Mouse (Mus musculus) left cerebral cortex, postnatal 4 days (tissue): Measurements from ENCODE around the gene Gtf2a2. TPM values are rescaled to one million over a fixed set of nuclear protein-coding genes. Genes with fewer than 3 reads are reported as not detected.
"Not testable (repeated sequence)": the region's sequence is repeated elsewhere in the genome, so short reads cannot be mapped to it uniquely, and the experiment has no call there.

ENCODE experiments used
- DNase-seq: peaks from one replicate; pipeline ENCODE4 v3.0.0-alpha.2; 2022
- intact Hi-C: fragments of 180-260 bp; cut with DNase I; formaldehyde crosslinking; loops from one replicate; pipeline ENCODE4 v1.15.1; 2025
- total RNA-seq, 2 experiments: library from RNA; stranded (reverse); gene quantifications; 2 replicates each; pipeline ENCODE4 v1.2.3; 2021

Gtf2a2 gene
- total RNA-seq, 2 experiments from 2014 or later, result 88.7 to 91.6 TPM

GRCm38 (mm10) chr9:70015632-70016031 lies 3.3 kb downstream of the Gtf2a2 start:
- no peak for DNase-seq
- intact Hi-C loops, result loop anchor here (5.0 kb wide), 1 partner anchor 67 kb away; no protein-coding TSS in a partner anchor

- DNase-seq, result no peak
- intact Hi-C loops, result loop anchor here (5.0 kb wide), 1 partner anchor 63 kb away; no protein-coding TSS in a partner anchor
Measured at GRCm38 (mm10) chr9:70018879-70019278, 6.5 kb downstream of the Gtf2a2 start.

GRCm38 (mm10) chr9:70021610-70022009 lies 9.3 kb downstream of the Gtf2a2 start:
- DNase-seq, result no peak
- intact Hi-C loops, result no loop called here

- intact Hi-C loops, result no loop called here
- DNase-seq, result no peak
Measured at GRCm38 (mm10) chr9:70022083-70022482, 9.7 kb downstream of the Gtf2a2 start.

GRCm38 (mm10) chr9:70023615-70024014 lies 11.3 kb downstream of the Gtf2a2 start:
- intact Hi-C loops, result not testable (repeated sequence)

GRCm38 (mm10) chr9:70024648-70025047 lies 12.3 kb downstream of the Gtf2a2 start:
- intact Hi-C loops, result no loop called here
- DNase-seq, result no peak

More at GRCm38 (mm10) chr9:70023615-70024014, 11.3 kb downstream of the Gtf2a2 start:
- DNase-seq, result not testable (repeated sequence)

GRCm38 (mm10) chr9:70025365-70026012 lies 13.1 kb downstream of the Gtf2a2 start:
- intact Hi-C loops, result no loop called here
- DNase-seq, result no peak

GRCm38 (mm10) chr9:70032167-70032566 lies 19.8 kb downstream of the Gtf2a2 start:
- DNase-seq, result no peak
- intact Hi-C loops, result no loop called here

GRCm38 (mm10) chr9:70033056-70033455 lies 20.7 kb downstream of the Gtf2a2 start:
- intact Hi-C loops, result no loop called here
- DNase-seq, result no peak

- intact Hi-C loops, result no loop called here
- DNase-seq, result no peak
Measured at GRCm38 (mm10) chr9:70034702-70035101, 22.4 kb downstream of the Gtf2a2 start.

GRCm38 (mm10) chr9:70036646-70037045 lies 24.3 kb downstream of the Gtf2a2 start:
- intact Hi-C loops, result no loop called here
- DNase-seq, result no peak

GRCm38 (mm10) chr9:70037988-70038387 lies 25.6 kb downstream of the Gtf2a2 start, which contains the start of gene Gcnt3:
TSS of gene Gcnt3 (minus strand) at chr9:70038088.
- DNase-seq, result no peak
- intact Hi-C loops, result no loop called here

GRCm38 (mm10) chr9:70039597-70040385 lies 27.4 kb downstream of the Gtf2a2 start:
- intact Hi-C loops, result no loop called here
- no peak for DNase-seq

- intact Hi-C loops, result no loop called here
- no peak for DNase-seq
Measured at GRCm38 (mm10) chr9:70040570-70040969, 28.2 kb downstream of the Gtf2a2 start.

- no peak for DNase-seq
- intact Hi-C loops, result no loop called here
Measured at GRCm38 (mm10) chr9:70042137-70042536, 29.8 kb downstream of the Gtf2a2 start.

- no peak for DNase-seq
- intact Hi-C loops, result no loop called here
Measured at GRCm38 (mm10) chr9:70042935-70043334, 30.6 kb downstream of the Gtf2a2 start.

- intact Hi-C loops, result no loop called here
- DNase-seq, result no peak
Measured at GRCm38 (mm10) chr9:70044865-70045264, 32.5 kb downstream of the Gtf2a2 start.

- intact Hi-C loops, result no loop called here
- no peak for DNase-seq
Measured at GRCm38 (mm10) chr9:70046255-70046654, 33.9 kb downstream of the Gtf2a2 start.

- intact Hi-C loops, result no loop called here
- DNase-seq, result no peak
Measured at GRCm38 (mm10) chr9:70047839-70048238, 35.5 kb downstream of the Gtf2a2 start.

- DNase-seq, result no peak
- intact Hi-C loops, result no loop called here
Measured at GRCm38 (mm10) chr9:70048280-70048679, 35.9 kb downstream of the Gtf2a2 start.

GRCm38 (mm10) chr9:70048751-70049415 lies 36.5 kb downstream of the Gtf2a2 start:
- DNase-seq, result peak; percentile 5
- intact Hi-C loops, result no loop called here
